Mouse (Mus musculus): ENCODE measurements around the gene Lbhd2. TPM values are rescaled to one million over a fixed set of nuclear protein-coding genes. Genes with fewer than 3 reads are reported as not detected.

Gene Lbhd2
- total RNA-seq, 2 experiments from 2014 or later: 1.2 TPM; not detected in 1

- DNase-seq: no peak
These were observed 26.2 kb downstream of the Lbhd2 start for GRCm38 (mm10) chr12:111432751-111433331.

- DNase-seq: no peak
These were observed 27.6 kb downstream of the Lbhd2 start for GRCm38 (mm10) chr12:111434164-111434744.

- DNase-seq: no peak
These were observed 28.2 kb downstream of the Lbhd2 start for GRCm38 (mm10) chr12:111434745-111435327.

GRCm38 (mm10) chr12:111436170-111436569, 29.6 kb downstream of the Lbhd2 start:
- DNase-seq: no peak

- no peak for DNase-seq
These were observed 30.0 kb downstream of the Lbhd2 start for GRCm38 (mm10) chr12:111436640-111437039.

GRCm38 (mm10) chr12:111437222-111437900, 30.8 kb downstream of the Lbhd2 start:
- no peak for DNase-seq

GRCm38 (mm10) chr12:111438850-111439249, 32.2 kb downstream of the Lbhd2 start:
- no peak for DNase-seq

GRCm38 (mm10) chr12:111440701-111441373, 34.2 kb downstream of the Lbhd2 start:
- no peak for DNase-seq

- no peak for DNase-seq
These were observed 34.9 kb downstream of the Lbhd2 start for GRCm38 (mm10) chr12:111441523-111441922.

GRCm38 (mm10) chr12:111442309-111443010, 35.9 kb downstream of the Lbhd2 start, which contains the start of gene Tnfaip2:
Gene Tnfaip2, plus strand, starts transcription at chr12:111442469.
- no peak for DNase-seq

- DNase-seq: no peak
These were observed 36.6 kb downstream of the Lbhd2 start for GRCm38 (mm10) chr12:111443011-111443870.

- DNase-seq: no peak
These were observed 37.6 kb downstream of the Lbhd2 start for GRCm38 (mm10) chr12:111443921-111444831.

GRCm38 (mm10) chr12:111445161-111445889, 38.7 kb downstream of the Lbhd2 start:
- DNase-seq: no peak

- no peak for DNase-seq
These were observed 39.4 kb downstream of the Lbhd2 start for GRCm38 (mm10) chr12:111445890-111446613.

GRCm38 (mm10) chr12:111446745-111447144, 40.1 kb downstream of the Lbhd2 start:
- DNase-seq: no peak

GRCm38 (mm10) chr12:111447350-111447749, 40.7 kb downstream of the Lbhd2 start:
- DNase-seq: no peak

GRCm38 (mm10) chr12:111447898-111448760, 41.5 kb downstream of the Lbhd2 start:
- no peak for DNase-seq

Data from layer of hippocampus, postnatal 36 days (tissue).